Mouse (Mus musculus): ENCODE data around the gene Ccdc167.
"Not testable (repeated sequence)": the region's sequence is repeated elsewhere in the genome, so short reads cannot be mapped to it uniquely, and the experiment has no call there.

Gene Ccdc167

GRCm38 (mm10) chr17:29719628-29720575 is 3.1 kb upstream of the Ccdc167 start:
- peak; percentile 38 to 40 for DNase-seq

- DNase-seq: no peak
These were observed 1.8 kb upstream of the Ccdc167 start for GRCm38 (mm10) chr17:29718660-29719059.

GRCm38 (mm10) chr17:29713734-29714133 is 3.1 kb downstream of the Ccdc167 start:
- DNase-seq: not testable (repeated sequence)

GRCm38 (mm10) chr17:29712565-29712964 is 4.3 kb downstream of the Ccdc167 start:
- no peak for DNase-seq

GRCm38 (mm10) chr17:29711745-29712431 is 5.0 kb downstream of the Ccdc167 start:
- DNase-seq: peak; percentile 31 to 35

- DNase-seq: no peak
These were observed 5.6 kb downstream of the Ccdc167 start for GRCm38 (mm10) chr17:29711076-29711744.

- DNase-seq: no peak
These were observed 6.2 kb downstream of the Ccdc167 start for GRCm38 (mm10) chr17:29710562-29711044.

- DNase-seq: no peak
These were observed 8.1 kb downstream of the Ccdc167 start for GRCm38 (mm10) chr17:29708783-29709182.

GRCm38 (mm10) chr17:29706981-29707545 is 9.8 kb downstream of the Ccdc167 start:
- DNase-seq: no peak

- no peak for DNase-seq
These were observed 11.0 kb downstream of the Ccdc167 start for GRCm38 (mm10) chr17:29705881-29706280.

- peak; percentile 77 to 78 for DNase-seq
These were observed 12.1 kb downstream of the Ccdc167 start for GRCm38 (mm10) chr17:29704781-29705180.

GRCm38 (mm10) chr17:29702938-29703710 is 13.7 kb downstream of the Ccdc167 start:
- no peak for DNase-seq

GRCm38 (mm10) chr17:29700573-29700972 is 16.3 kb downstream of the Ccdc167 start:
- DNase-seq: no peak

- no peak for DNase-seq
These were observed 18.4 kb downstream of the Ccdc167 start for GRCm38 (mm10) chr17:29698421-29698820.

GRCm38 (mm10) chr17:29696940-29697339 is 19.9 kb downstream of the Ccdc167 start:
- no peak for DNase-seq

GRCm38 (mm10) chr17:29694516-29694915 is 22.3 kb downstream of the Ccdc167 start:
- no peak for DNase-seq

- no peak for DNase-seq
These were observed 23.3 kb downstream of the Ccdc167 start for GRCm38 (mm10) chr17:29693571-29693970.

- no peak for DNase-seq
These were observed 24.0 kb downstream of the Ccdc167 start for GRCm38 (mm10) chr17:29692827-29693226.

GRCm38 (mm10) chr17:29690257-29690656 is 26.6 kb downstream of the Ccdc167 start:
- no peak for DNase-seq

GRCm38 (mm10) chr17:29688610-29689009 is 28.2 kb downstream of the Ccdc167 start:
- no peak for DNase-seq

GRCm38 (mm10) chr17:29687373-29687772 is 29.5 kb downstream of the Ccdc167 start:
- DNase-seq: no peak

- no peak for DNase-seq
These were observed 30.1 kb downstream of the Ccdc167 start for GRCm38 (mm10) chr17:29686771-29687170.
